10 mouse cellular contexts compared by ENCODE assay signal in the genomic region with DNA sequence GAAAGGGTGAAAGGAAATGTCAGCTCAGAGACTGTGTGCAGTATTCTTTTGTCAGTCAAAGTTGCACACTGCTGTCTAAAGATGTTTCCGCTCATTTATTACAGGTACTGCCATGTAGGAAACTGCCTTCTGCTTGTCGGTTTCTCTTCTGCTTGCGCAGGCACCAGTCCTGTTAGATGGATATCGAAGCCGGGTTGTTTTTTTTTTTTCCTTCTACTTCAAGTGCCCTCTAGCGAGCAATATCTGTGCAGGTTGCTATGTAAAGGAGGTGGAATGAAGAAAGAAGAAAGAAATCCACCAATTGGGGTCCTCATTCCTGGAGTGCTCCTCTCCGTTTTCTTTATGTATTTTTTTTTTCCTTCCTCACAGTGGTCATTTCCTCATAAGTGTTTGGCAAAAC. TPM values are rescaled to one million over a fixed set of nuclear protein-coding genes. Genes with fewer than 3 reads are reported as not detected.
DNase-seq lines count a peak whose midpoint lies in the region; ATAC-seq and TF ChIP-seq lines count a peak whose summit lies in the region.
"Had no signal": no experiment of that assay in that cellular context is flagged by ENCODE, and none has a peak within 500 bp of the region (broad histone marks: within the 10 kb centered on the region; RNA-seq: fewer than 3 reads in every experiment).

No protein-coding gene starts in this region.

- no peaks in the 10 kb centered on the region for H3K4me1 ChIP-seq in heart, postnatal 0 days (ENCODE audit: control insufficient read depth, insufficient read depth)
- 0 out of 2 replicates have a peak, but pooled peaks cover 3% of the 10 kb centered on the region for H3K4me1 ChIP-seq in hindbrain, embryonic 14.5 days (replicated peaks; ENCODE audit: control insufficient read depth, insufficient read depth, low read length)

- DNase-seq in heart, postnatal 0 days (ENCODE audit: low spot score) = no peak
- DNase-seq in heart, adult 18-20 months = no peak
- peak; percentile 23 for DNase-seq in ES-CJ7 (ENCODE audit: low read depth, low spot score)
- peak; percentile 32 for DNase-seq in cerebellum, adult 8-10 months
- DNase-seq in hindbrain, embryonic 14.5 days (ENCODE audit: low spot score) = peak; percentile 71
- DNase-seq in urinary bladder, postnatal 10 days (ENCODE audit: low spot score) = no peak
- DNase-seq in kidney, adult 11 months = no peak
- DNase-seq: kidney, postnatal 14 days; lung, adult 18-20 months had no signal

- no peaks in the 10 kb centered on the region for H3K36me3 ChIP-seq in heart, postnatal 0 days (replicated peaks; ENCODE audit: control insufficient read depth, insufficient read depth, low read length)
- no peaks in the 10 kb centered on the region for H3K36me3 ChIP-seq in hindbrain, embryonic 14.5 days (replicated peaks; ENCODE audit: control insufficient read depth, insufficient read depth)

- H3K27ac ChIP-seq in heart, postnatal 0 days (ENCODE audit: low read depth) = no peak overlapping the region
- H3K27ac ChIP-seq in hindbrain, embryonic 14.5 days = no peak overlapping the region

- TF ChIP-seq CTCF in heart, postnatal 0 days (IDR thresholded peaks at IDR 0.05; ENCODE audit: low read depth) = peak; percentile 24

- H3K4me2 ChIP-seq in heart, postnatal 0 days (ENCODE audit: low read depth, low read length) = peak overlapping the region; percentile 43; the same call in 1 of the 2 replicates
- peak overlapping the region; percentile 31 for H3K4me2 ChIP-seq in hindbrain, embryonic 14.5 days (replicated peaks)

- no peak for ATAC-seq in heart, postnatal 0 days (ENCODE audit: insufficient read depth, low read depth)
- no peak for ATAC-seq in hindbrain, embryonic 14.5 days (ENCODE audit: low FRiP score)
- no peak for ATAC-seq in activated CD4-positive, CD25-positive, alpha-beta regulatory T cell, adult 4 months

- peaks cover 15% of the 10 kb centered on the region for H3K27me3 ChIP-seq in heart, postnatal 0 days (ENCODE audit: control insufficient read depth, insufficient read depth, low read length)
- H3K27me3 ChIP-seq in hindbrain, embryonic 14.5 days (ENCODE audit: control insufficient read depth, insufficient read depth, low read length) = peaks cover 3% of the 10 kb centered on the region; the same call in 1 of the 2 replicates

- 22% methylated on average over 7 of the region's 7 CpGs for WGBS in heart, postnatal 0 days
- 16% methylated on average over 7 of the region's 7 CpGs for WGBS in hindbrain, embryonic 14.5 days

- H3K9ac ChIP-seq in heart, postnatal 0 days (replicated peaks; ENCODE audit: low read depth, low read length) = no peak overlapping the region
- H3K9ac ChIP-seq in hindbrain, embryonic 14.5 days = no peak overlapping the region

- H3K9me3 ChIP-seq in heart, postnatal 0 days (replicated peaks; ENCODE audit: control insufficient read depth, low read length) = no peaks in the 10 kb centered on the region
- no peaks in the 10 kb centered on the region for H3K9me3 ChIP-seq in hindbrain, embryonic 14.5 days (ENCODE audit: control insufficient read depth, low read length)

- H3K4me3 ChIP-seq in heart, postnatal 0 days (ENCODE audit: low read depth, low read length) = no peak overlapping the region
- H3K4me3 ChIP-seq in hindbrain, embryonic 14.5 days (replicated peaks; ENCODE audit: low read length) = no peak overlapping the region

- no peak for TF ChIP-seq EP300 in heart, postnatal 0 days (IDR thresholded peaks at IDR 0.05; ENCODE audit: low read depth)

RNA-seq across cellular contexts. Expression of gene Cdh8, which starts 5.2 kb away (rescaled TPM):
- total RNA-seq in heart, postnatal 0 days (2014; rRNA removed; ENCODE audit: low replicate concordance) = 0.15 and 5.9 TPM in 2 replicates
- polyA plus RNA-seq in heart, postnatal 0 days (2015; fragmentation: Nextera tagmentation; extraction: Ambion mirVana) = 0.19 and 0.21 TPM in 2 replicates
- total RNA-seq in heart, adult 18-20 months (2021) = under 1 TPM; 0.46 to 0.50 TPM
- polyA plus RNA-seq in hindbrain, embryonic 14.5 days (2014; fragmentation: Nextera tagmentation; extraction: Ambion mirVana) = 68.3 and 70.9 TPM in 2 replicates
- polyA plus RNA-seq in activated CD4-positive, CD25-positive, alpha-beta regulatory T cell, adult 4 months (2017; shearing (Covaris generic)) = not detected

Comparison
In these comparisons a context has a peak if more than half of its experiments do, and no peak if none do; other contexts are left out.
1. DNase-seq: peak in ES-CJ7 (single experiment), cerebellum, adult 8-10 months (single experiment) and hindbrain, embryonic 14.5 days (single experiment); none in heart, postnatal 0 days (single experiment), heart, adult 18-20 months (0 of 2), urinary bladder, postnatal 10 days (single experiment) and kidney, adult 11 months (single experiment).
2. RNA of gene Cdh8, which starts 5.2 kb away (polyA plus RNA-seq): 68.3 to 70.9 TPM in hindbrain, embryonic 14.5 days; 0.19 to 0.21 TPM in heart, postnatal 0 days and not detected in activated CD4-positive, CD25-positive, alpha-beta regulatory T cell, adult 4 months; every median in the first group is over 10 times any median in the second.